Mouse (Mus musculus): ENCODE data around the gene Fanca.
"Not testable (repeated sequence)": the region's sequence is repeated elsewhere in the genome, so short reads cannot be mapped to it uniquely, and the experiment has no call there.

The Fanca gene

GRCm38 (mm10) chr8:123329961-123330360 is 11.6 kb upstream of the Fanca start:
- peak; percentile 14 for DNase-seq

GRCm38 (mm10) chr8:123329350-123329749 is 11.0 kb upstream of the Fanca start:
- no peak for DNase-seq

GRCm38 (mm10) chr8:123328552-123328951 is 10.2 kb upstream of the Fanca start:
- DNase-seq = no peak

GRCm38 (mm10) chr8:123319522-123320164 is 1.3 kb upstream of the Fanca start:
- DNase-seq = no peak

- no peak for DNase-seq
Observed at GRCm38 (mm10) chr8:123317781-123318466, 452 bp downstream of the Fanca start.

- no peak for DNase-seq
Observed at GRCm38 (mm10) chr8:123308738-123309137, 9.6 kb downstream of the Fanca start.

GRCm38 (mm10) chr8:123298301-123298700 is 20.1 kb downstream of the Fanca start:
- DNase-seq = peak; percentile 11

- DNase-seq = no peak
Observed at GRCm38 (mm10) chr8:123292785-123293184, 25.6 kb downstream of the Fanca start.

- DNase-seq = no peak
Observed at GRCm38 (mm10) chr8:123292281-123292680, 26.1 kb downstream of the Fanca start.

- no peak for DNase-seq
Observed at GRCm38 (mm10) chr8:123291716-123292115, 26.7 kb downstream of the Fanca start.

GRCm38 (mm10) chr8:123290679-123291078 is 27.7 kb downstream of the Fanca start:
- no peak for DNase-seq

- DNase-seq = peak; percentile 60
Observed at GRCm38 (mm10) chr8:123290166-123290565, 28.2 kb downstream of the Fanca start.

- no peak for DNase-seq
Observed at GRCm38 (mm10) chr8:123287362-123287761, 31.0 kb downstream of the Fanca start.

- DNase-seq = no peak
Observed at GRCm38 (mm10) chr8:123284493-123284892, 33.9 kb downstream of the Fanca start.

GRCm38 (mm10) chr8:123283991-123284390 is 34.4 kb downstream of the Fanca start:
- DNase-seq = no peak

- not testable (repeated sequence) for DNase-seq
Observed at GRCm38 (mm10) chr8:123282994-123283393, 35.4 kb downstream of the Fanca start.

- no peak for DNase-seq
Observed at GRCm38 (mm10) chr8:123280302-123281094, 37.9 kb downstream of the Fanca start.

- no peak for DNase-seq
Observed at GRCm38 (mm10) chr8:123279828-123280227, 38.5 kb downstream of the Fanca start.

GRCm38 (mm10) chr8:123278445-123278844 is 39.9 kb downstream of the Fanca start:
- no peak for DNase-seq

GRCm38 (mm10) chr8:123275096-123275495 is 43.3 kb downstream of the Fanca start:
- DNase-seq = no peak

- no peak for DNase-seq
Observed at GRCm38 (mm10) chr8:123274447-123274846, 43.9 kb downstream of the Fanca start.

- DNase-seq = peak; percentile 36
Observed at GRCm38 (mm10) chr8:123271901-123272300, 46.5 kb downstream of the Fanca start.

GRCm38 (mm10) chr8:123271147-123271546 is 47.2 kb downstream of the Fanca start:
- DNase-seq = no peak

Measured in kidney, adult 18-20 months (tissue).